Mouse (Mus musculus) macrophage (primary cell): ENCODE data around the gene Cryzl2. TPM values are rescaled to one million over a fixed set of nuclear protein-coding genes. Genes with fewer than 3 reads are reported as not detected.

Experiments used
- H3K27ac ChIP-seq: fragments of 350-480 bp; formaldehyde crosslinking; 2 replicates; pipeline ENCODE4 v1.9.0; 2021
- H3K36me3 ChIP-seq: fragments of 350-480 bp; formaldehyde crosslinking; 2 replicates; pipeline ENCODE4 v1.9.0; 2021; ENCODE audit errors: inconsistent target
- H3K4me3 ChIP-seq: fragments of 350-480 bp; formaldehyde crosslinking; 2 replicates; pipeline ENCODE4 v1.9.0; 2021; ENCODE audit errors: inconsistent target
- H3K79me2 ChIP-seq: fragments of 350-480 bp; formaldehyde crosslinking; 2 replicates; pipeline ENCODE4 v1.9.0; 2021; ENCODE audit errors: inconsistent target
- WGBS: methylation state at CpG from one replicate; pipeline ENCODE4 v1.1.7; 2026; ENCODE audit warnings: inconsistent platforms; ENCODE audit not compliant: missing documents; 5-methylcytosine and 5-hydroxymethylcytosine counted together
- polyA plus RNA-seq: library from polyadenylated mRNA; stranded (reverse); fragments of 250-400 nt; gene quantifications from 3 replicates; pipeline ENCODE4 v1.2.4, GENCODE M21; 2018; ENCODE audit warnings: inconsistent platforms

Cryzl2 gene
- polyA plus RNA-seq, 1 experiment from 2014 or later, result 9.4 TPM

DNA sequence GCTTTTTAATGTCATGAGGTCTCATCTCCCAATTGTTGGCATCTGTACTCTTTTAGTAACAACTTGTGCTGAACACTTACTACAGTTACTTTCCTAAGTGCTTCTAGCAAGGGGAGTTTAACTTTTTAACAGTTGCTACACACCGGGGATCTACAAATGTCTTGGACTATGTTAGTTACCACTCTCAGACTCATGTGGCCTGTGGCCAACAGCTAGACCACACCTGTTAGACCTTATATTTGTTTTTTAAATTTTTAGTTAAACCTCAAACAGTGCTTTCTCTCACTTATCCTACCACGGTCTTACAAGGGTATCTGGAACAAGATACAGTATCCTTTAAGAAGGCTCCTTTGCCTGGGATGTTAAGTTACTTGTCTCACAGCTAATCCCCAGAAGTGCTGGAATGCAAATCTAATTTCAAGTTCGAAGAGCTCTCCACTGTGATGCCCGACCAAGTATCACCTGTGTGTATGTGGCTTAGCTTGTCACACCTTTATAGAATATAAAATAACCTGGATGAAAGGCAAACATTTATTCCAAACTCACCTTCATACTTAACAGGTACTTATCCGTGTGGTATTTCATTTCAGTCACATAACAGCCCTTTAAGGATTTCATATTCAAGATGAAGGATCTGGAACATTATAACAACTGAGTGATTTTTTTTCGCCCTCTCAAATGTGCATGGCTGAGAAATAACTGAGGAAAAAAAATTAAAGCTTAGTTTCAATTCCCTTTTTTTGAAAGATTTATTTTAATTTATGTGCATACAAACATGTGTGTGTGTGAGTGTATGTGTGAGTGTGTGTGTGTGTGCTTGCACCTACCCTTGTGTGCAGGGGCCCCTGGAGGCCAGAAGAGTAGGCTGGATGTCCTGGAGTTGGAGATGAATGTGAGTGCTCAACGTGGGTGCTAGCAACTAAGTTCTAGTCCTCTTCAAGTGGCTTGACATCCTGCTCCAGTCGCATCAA, 58.7 kb downstream of the Cryzl2 start:
- WGBS, result 56% methylated on average over 8 of the region's 8 CpGs
- Histone ChIP-seq H3K79me2 (no peaks in the 10 kb centered on the region), H3K27ac (no peak overlapping the region), H3K36me3 (no peaks in the 10 kb centered on the region), H3K4me3 (no peak overlapping the region)

DNA sequence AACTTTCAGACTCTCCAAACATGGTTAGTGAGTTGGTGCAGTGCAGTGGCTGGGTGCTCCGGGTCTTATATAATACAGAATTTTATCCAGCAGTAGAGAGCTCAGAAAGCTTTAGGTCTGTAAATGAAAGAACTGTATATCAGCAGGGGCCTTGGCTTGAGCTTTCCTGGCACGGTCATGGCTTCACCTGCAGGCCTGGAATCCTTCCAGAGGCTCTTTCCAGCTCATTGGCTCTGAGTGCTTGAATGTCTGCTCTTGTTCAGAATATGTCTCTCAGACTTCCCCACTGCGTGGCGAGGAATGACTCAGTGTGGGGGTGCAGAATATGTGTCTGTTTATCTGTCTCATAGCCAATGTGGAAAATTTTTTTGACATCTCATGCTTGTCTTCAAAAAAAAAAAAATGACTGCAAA, 59.7 kb downstream of the Cryzl2 start:
- Histone ChIP-seq H3K4me3 (no peak overlapping the region), H3K36me3 (no peaks in the 10 kb centered on the region), H3K27ac (no peak overlapping the region), H3K79me2 (no peaks in the 10 kb centered on the region)
- 9% methylated on average over 4 of the region's 4 CpGs for WGBS

DNA sequence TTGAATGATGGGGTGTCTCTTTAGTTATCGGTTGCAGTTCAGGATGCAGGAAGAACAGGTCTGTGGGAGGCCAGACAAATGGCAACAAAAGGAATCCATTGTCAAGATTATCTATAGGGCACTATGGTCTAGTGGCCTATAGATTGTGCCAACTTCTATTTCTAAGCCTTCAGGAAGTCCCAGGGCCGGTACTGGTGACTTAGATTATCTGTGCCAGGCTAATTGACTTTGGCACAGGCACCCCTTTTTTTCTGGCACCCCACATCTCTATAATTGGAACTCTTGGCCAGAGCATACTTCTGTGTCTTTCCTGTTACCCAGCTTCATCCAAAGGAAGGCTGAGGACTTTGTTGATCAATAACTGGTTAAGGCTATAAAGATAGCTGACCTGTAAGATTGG, 61.0 kb downstream of the Cryzl2 start:
- no peak overlapping the region for H3K4me3 ChIP-seq
- H3K36me3 ChIP-seq, result no peaks in the 10 kb centered on the region
- no peak overlapping the region for H3K27ac ChIP-seq
- H3K79me2 ChIP-seq, result no peaks in the 10 kb centered on the region
- 86% methylated on average over 2 of the region's 2 CpGs for WGBS

DNA sequence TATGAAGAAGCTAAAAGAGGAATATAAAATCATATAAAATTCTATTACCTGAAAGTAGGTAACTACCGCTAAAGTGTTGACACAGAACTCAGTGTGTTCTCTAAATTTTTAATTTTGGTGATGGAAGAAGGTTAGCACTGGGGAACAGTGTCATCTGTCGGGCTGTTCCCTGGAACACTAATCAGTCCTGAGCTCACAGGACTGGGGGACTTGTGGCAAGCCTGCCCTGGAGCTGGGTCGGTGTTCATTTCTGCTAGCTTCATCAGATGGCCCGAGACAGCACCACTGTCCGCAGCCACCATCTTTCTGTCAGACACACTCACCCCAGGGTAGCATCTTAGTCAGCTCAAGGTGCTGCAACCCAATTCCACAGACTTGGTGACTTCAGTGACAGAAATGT, 63.9 kb downstream of the Cryzl2 start:
- Histone ChIP-seq H3K4me3 (no peak overlapping the region), H3K27ac (no peak overlapping the region), H3K36me3 (no peaks in the 10 kb centered on the region), H3K79me2 (no peaks in the 10 kb centered on the region)
- 94% methylated on average over 5 of the region's 5 CpGs for WGBS

DNA sequence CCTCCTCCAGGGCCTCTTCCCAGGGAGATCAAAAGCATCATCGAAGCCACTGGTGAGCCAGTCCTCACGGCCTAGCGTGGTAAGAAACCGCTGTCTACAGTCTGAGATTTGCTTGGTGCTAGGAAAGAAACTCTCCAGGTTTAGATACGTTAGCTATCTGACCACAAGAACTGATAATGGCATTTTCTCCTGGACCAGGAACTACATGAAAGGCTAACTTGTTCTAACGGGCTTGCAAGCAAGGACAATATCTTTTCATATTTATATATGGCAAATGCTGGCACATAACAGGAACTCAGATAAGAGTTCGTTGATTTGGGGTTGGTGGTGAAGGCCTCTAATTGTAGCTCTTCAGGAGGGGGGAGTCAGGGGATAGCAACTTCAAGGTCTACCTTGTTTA, 66.4 kb downstream of the Cryzl2 start:
- Histone ChIP-seq H3K4me3 (no peak overlapping the region), H3K79me2 (no peaks in the 10 kb centered on the region), H3K36me3 (no peaks in the 10 kb centered on the region), H3K27ac (no peak overlapping the region)
- 86% methylated on average over 7 of the region's 7 CpGs for whole genome bisulfite sequencing

DNA sequence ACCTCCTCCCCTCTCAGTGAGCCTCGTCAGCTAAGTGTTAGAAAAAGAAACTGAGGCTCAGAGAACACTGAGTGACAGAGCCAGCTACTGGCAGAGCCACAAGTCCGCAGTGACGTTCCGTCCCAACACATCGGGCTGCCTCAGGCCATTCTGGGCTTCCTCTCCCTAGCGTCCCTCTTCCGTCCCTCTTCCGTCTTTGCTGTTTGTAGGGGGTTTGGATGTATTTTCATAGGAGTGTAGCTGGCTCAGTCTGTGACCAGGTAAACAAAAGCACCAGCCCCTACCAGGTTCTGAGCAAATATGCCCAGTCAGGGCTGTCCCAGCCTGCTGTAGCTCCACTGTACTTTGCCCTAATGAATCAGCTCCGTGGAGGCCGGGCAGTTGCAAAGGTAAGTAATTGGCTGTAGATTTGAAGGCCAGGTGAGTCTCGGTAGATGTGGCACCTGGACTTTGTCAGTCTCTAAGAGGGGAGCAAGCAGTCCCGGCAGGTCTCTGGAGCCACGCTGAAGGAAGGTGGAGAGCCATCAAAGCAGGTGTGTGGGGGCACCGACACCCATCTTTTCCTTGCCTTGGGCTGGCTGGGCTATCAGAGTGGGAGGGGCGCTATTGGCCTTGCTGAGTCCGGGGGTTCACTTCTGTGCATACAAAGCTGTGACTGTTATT, 67.4 kb downstream of the Cryzl2 start:
- Histone ChIP-seq H3K79me2 (no peaks in the 10 kb centered on the region), H3K4me3 (no peak overlapping the region), H3K27ac (no peak overlapping the region), H3K36me3 (no peaks in the 10 kb centered on the region)
- 89% methylated on average over 15 of the region's 16 CpGs for whole genome bisulfite sequencing

DNA sequence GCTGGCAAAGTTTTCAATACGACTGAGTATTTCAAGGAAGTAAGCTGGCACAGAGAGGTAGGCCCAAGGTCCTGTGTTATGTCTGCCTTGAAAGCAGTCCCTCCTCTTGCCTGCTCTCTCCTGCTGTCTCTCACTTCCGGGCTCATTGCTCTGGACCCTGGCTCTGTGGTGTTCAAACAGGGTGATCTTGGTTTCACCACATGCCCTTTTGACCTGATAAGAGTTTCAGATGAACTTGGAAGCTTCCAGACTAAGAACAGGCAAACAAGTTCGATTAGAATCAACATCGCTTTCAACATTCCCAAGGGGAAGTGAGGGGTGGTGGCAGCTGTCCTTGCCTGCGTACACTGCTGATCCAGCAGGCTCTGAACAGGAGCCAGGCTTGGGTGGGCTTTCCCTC, 68.2 kb downstream of the Cryzl2 start:
- Histone ChIP-seq H3K79me2 (no peaks in the 10 kb centered on the region), H3K36me3 (no peaks in the 10 kb centered on the region), H3K4me3 (no peak overlapping the region), H3K27ac (no peak overlapping the region)
- WGBS, result 86% methylated on average over 5 of the region's 5 CpGs

DNA sequence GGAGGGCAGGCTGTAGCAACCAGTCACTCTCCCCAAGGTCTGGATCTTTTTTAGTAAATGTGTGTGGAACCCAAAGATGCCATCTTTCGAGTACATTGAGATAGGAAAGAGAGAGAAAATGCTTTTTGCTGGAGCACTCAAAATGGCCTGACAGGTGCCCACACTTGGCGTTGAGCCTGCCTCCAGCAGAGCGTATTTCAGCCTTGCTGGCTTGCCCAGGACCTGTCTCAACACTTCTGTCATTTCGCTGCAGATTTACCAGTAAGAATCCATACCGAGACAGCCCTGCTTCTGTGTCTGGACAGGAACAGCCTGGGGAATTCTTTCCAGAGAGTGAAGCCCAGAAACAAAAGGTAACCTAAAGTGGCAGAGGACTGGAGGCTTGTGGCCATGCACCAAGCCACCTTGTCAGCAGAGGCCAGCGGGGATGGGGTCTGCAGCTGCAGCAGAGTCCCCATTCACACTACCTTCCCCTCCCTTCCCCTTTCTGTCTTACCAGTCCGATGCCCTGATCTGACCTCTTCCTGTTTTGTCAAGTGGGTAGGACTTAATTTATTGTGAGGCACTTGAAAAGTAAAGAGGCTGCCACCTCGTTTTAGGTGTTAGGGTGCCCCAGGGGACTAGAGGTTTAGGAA, 74.6 kb downstream of the Cryzl2 start:
- WGBS, result 22% methylated on average over 8 of the region's 8 CpGs
- Histone ChIP-seq H3K27ac (no peak overlapping the region), H3K79me2 (no peaks in the 10 kb centered on the region), H3K36me3 (no peaks in the 10 kb centered on the region), H3K4me3 (no peak overlapping the region)

DNA sequence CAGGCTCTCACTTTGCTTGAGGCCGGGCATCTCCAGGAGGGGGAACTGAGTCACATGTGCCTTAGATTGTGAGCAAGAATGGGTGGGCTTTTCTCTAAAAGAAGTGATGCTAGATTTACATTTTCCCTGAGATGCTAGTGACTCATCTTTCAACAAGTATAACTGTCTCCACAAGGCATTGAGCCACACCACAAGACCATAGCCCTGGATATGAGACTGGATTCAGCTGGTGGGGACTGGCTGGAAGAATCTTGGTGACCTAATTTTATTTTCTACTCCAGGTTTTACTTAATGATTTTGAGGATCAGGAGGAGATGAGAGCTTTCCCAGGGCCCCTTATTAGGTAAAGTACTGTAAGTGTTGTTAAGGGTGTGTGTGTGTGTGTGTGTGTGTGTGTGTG, 77.2 kb downstream of the Cryzl2 start:
- WGBS, result 93% methylated on average over 1 of the region's 1 CpGs
- Histone ChIP-seq H3K4me3 (no peak overlapping the region), H3K27ac (no peak overlapping the region), H3K36me3 (no peaks in the 10 kb centered on the region), H3K79me2 (no peaks in the 10 kb centered on the region)

DNA sequence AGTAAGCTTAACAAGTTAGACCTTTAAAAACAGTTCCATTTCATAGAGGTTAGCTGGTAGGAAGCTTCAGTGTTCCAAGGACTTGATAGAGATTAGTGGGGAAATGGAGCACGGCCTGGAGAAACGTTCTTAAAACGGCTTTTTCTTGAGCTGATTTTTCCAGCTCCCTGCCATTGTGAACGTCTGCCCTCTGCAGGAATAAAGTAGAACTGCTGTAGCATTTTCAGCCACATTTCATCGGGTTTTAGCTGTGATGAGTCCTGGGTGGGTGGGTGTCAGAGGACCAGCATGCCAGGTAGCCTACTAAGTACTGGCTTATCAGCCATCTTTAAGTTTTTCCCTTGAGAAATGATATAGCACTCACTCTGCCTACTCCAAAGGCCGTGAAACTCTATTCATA, 78.1 kb downstream of the Cryzl2 start:
- H3K4me3 ChIP-seq, result no peak overlapping the region
- 12% methylated on average over 6 of the region's 6 CpGs for WGBS
- H3K79me2 ChIP-seq, result no peaks in the 10 kb centered on the region
- no peaks in the 10 kb centered on the region for H3K36me3 ChIP-seq
- no peak overlapping the region for H3K27ac ChIP-seq

DNA sequence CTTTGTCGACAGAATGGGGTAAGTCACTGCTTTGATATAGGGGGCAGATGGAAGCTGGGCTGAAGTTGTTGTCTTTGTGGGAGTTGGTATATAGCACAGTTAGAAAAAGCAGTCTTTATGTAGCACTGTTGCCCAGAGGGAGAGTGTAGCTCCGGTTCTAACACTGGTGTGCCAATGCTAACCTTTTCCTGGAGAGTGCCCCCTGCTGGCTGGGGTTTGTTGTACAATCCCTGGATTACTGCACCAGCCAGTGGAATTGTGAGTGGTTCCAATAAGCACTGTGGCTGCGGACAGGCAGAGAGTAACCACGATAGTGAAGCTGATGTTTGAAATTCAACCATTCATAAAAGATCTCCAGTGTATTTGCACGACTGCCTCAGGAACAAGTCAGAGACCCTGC, 79.3 kb downstream of the Cryzl2 start:
- H3K4me3 ChIP-seq, result no peak overlapping the region
- no peaks in the 10 kb centered on the region for H3K79me2 ChIP-seq
- WGBS, result 86% methylated on average over 5 of the region's 5 CpGs
- no peaks in the 10 kb centered on the region for H3K36me3 ChIP-seq
- H3K27ac ChIP-seq, result no peak overlapping the region

Other genes starting within 250 kb of the Cryzl2 start
- gene Rasal2, start 46.0 kb upstream of the Cryzl2 start, polyA plus RNA-seq, result 0.81 to 1.8 TPM (median 1.6 TPM) in 3 replicates
- not detected in 3 replicates for gene Sec16b, start 48.2 kb downstream of the Cryzl2 start, polyA plus RNA-seq